Mouse (Mus musculus) cerebellum, adult 2 months (tissue): Measurements from ENCODE around the gene Bbs9.

Experiments used
- CTCF ChIP-seq: fragments of 200-500 bp; IDR thresholded peaks from 2 replicates; pipeline ENCODE4 v1.5.1; 2011; ENCODE audit warnings: low read depth, mild to moderate bottlenecking, control low read depth, low read length, moderate library complexity, borderline replicate concordance; ENCODE audit not compliant: insufficient read depth
- POLR2A ChIP-seq: fragments of 200-500 bp; IDR thresholded peaks from 2 replicates; pipeline ENCODE4 v1.6.1; 2011; ENCODE audit warnings: low read length, control low read depth, borderline replicate concordance; ENCODE audit not compliant: insufficient read depth

- no peak for TF ChIP-seq CTCF
- peak; percentile 24; the same call in 1 of the 2 replicates for TF ChIP-seq POLR2A
Observed at GRCm38 (mm10) chr9:22475424-22475868, at the start of gene Bbs9.
